Mouse (Mus musculus) fibroblast of lung, adult 2 months (primary cell): Measurements from ENCODE around the gene Sap30l.
"Not testable (repeated sequence)": the region's sequence is repeated elsewhere in the genome, so short reads cannot be mapped to it uniquely, and the experiment has no call there.

ENCODE experiments used
- DNase-seq: peaks from one replicate; pipeline ENCODE4 v3.0.0-alpha.2; 2011; ENCODE audit warnings: low read depth

Gene Sap30l

GRCm38 (mm10) chr11:57831861-57832260 lies 30.4 kb downstream of the Sap30l start:
- DNase-seq: no peak

GRCm38 (mm10) chr11:57832552-57833201 lies 31.2 kb downstream of the Sap30l start, which contains the start of gene Hand1:
Hand1 (minus strand) TSS chr11:57832818.
- no peak for DNase-seq

GRCm38 (mm10) chr11:57833296-57833977 lies 32.0 kb downstream of the Sap30l start:
- DNase-seq: no peak

GRCm38 (mm10) chr11:57834031-57834430 lies 32.6 kb downstream of the Sap30l start:
- DNase-seq: no peak

- DNase-seq: no peak
These were observed 33.9 kb downstream of the Sap30l start for GRCm38 (mm10) chr11:57835331-57835730.

- no peak for DNase-seq
These were observed 34.5 kb downstream of the Sap30l start for GRCm38 (mm10) chr11:57835931-57836330.

GRCm38 (mm10) chr11:57836401-57836800 lies 35.0 kb downstream of the Sap30l start:
- no peak for DNase-seq

- DNase-seq: no peak
These were observed 35.6 kb downstream of the Sap30l start for GRCm38 (mm10) chr11:57836872-57837680.

- DNase-seq: no peak
These were observed 36.6 kb downstream of the Sap30l start for GRCm38 (mm10) chr11:57837861-57838680.

GRCm38 (mm10) chr11:57840986-57841385 lies 39.5 kb downstream of the Sap30l start:
- DNase-seq: no peak

- DNase-seq: no peak
These were observed 40.0 kb downstream of the Sap30l start for GRCm38 (mm10) chr11:57841391-57841790.

GRCm38 (mm10) chr11:57846421-57847363 lies 45.3 kb downstream of the Sap30l start:
- not testable (repeated sequence) for DNase-seq

- DNase-seq: no peak
These were observed 46.0 kb downstream of the Sap30l start for GRCm38 (mm10) chr11:57847396-57847795.

- no peak for DNase-seq
These were observed 48.9 kb downstream of the Sap30l start for GRCm38 (mm10) chr11:57850298-57850697.

GRCm38 (mm10) chr11:57850931-57851330 lies 49.5 kb downstream of the Sap30l start:
- DNase-seq: no peak

GRCm38 (mm10) chr11:57853571-57853970 lies 52.1 kb downstream of the Sap30l start:
- DNase-seq: no peak

- DNase-seq: no peak
These were observed 56.3 kb downstream of the Sap30l start for GRCm38 (mm10) chr11:57857709-57858108.
